Mouse (Mus musculus) CD4-positive, CD25-positive, alpha-beta regulatory T cell, adult 9 weeks (primary cell): ENCODE measurements around the gene Ush1c. TPM values are rescaled to one million over a fixed set of nuclear protein-coding genes. Genes with fewer than 3 reads are reported as not detected.

Experiments used
- polyA plus RNA-seq: library from polyadenylated mRNA; unstranded; fragments of 100-300 nt; shearing (Covaris generic); gene quantifications from one replicate; pipeline ENCODE4 v1.2.1, GENCODE M21; 2017

Ush1c gene
- polyA plus RNA-seq, result not detected

GRCm38 (mm10) chr7:46238346-46238745 lies at the start of gene Ush1c:
TSS of gene Ush1c (minus strand) at chr7:46238503.

GRCm38 (mm10) chr7:46240696-46241095 lies 2.4 kb upstream of the Ush1c start, which contains the start of gene Otog:
TSS of gene Otog (plus strand) at chr7:46240987.

GRCm38 (mm10) chr7:46179431-46180275 lies 58.6 kb downstream of the Ush1c start, which contains the start of gene Abcc8:
TSS of gene Abcc8 (minus strand) at chr7:46180033.

Other genes with a start within 250 kb of the Ush1c start
- not detected for gene Abcc6, start 208.2 kb downstream of the Ush1c start, polyA plus RNA-seq
- gene Nomo1, start 204.8 kb downstream of the Ush1c start, polyA plus RNA-seq, result 23.2 TPM
- gene Kcnj11, start 137.7 kb downstream of the Ush1c start, polyA plus RNA-seq, result not detected
- 0.16 TPM for gene Abcc8, start 58.5 kb downstream of the Ush1c start, polyA plus RNA-seq
- gene Otog, start 2.5 kb upstream of the Ush1c start, polyA plus RNA-seq, result not detected
- not detected for gene Myod1, start 138.0 kb upstream of the Ush1c start, polyA plus RNA-seq
- not detected for gene Kcnc1, start 158.0 kb upstream of the Ush1c start, polyA plus RNA-seq